Mouse (Mus musculus) ES-E14 (cell line): ENCODE results near the gene Hist2h2bb. TPM values are rescaled to one million over a fixed set of nuclear protein-coding genes. Genes with fewer than 3 reads are reported as not detected.
A peak's percentile ranks its signal among the peaks of the same experiment; 100 is the strongest.
"Not testable (repeated sequence)": the region's sequence is repeated elsewhere in the genome, so short reads cannot be mapped to it uniquely, and the experiment has no call there.

Experiments
- DNase-seq: peaks from one replicate; pipeline ENCODE4 v3.0.0-alpha.2; 2013; ENCODE audit warnings: low read depth, low spot score
- H3K27ac ChIP-seq: 2 replicates; pipeline ENCODE4 v1.5.1; 2012; ENCODE audit warnings: low read depth, mild to moderate bottlenecking, low read length, moderate library complexity, mixed read lengths; ENCODE audit not compliant: poor library complexity, insufficient read depth, severe bottlenecking
- H3K36me3 ChIP-seq: 2 replicates; pipeline ENCODE4 v1.6.1; 2012; ENCODE audit warnings: mild to moderate bottlenecking, low read length, moderate library complexity, mixed read lengths; ENCODE audit not compliant: control insufficient read depth, poor library complexity, insufficient read depth, severe bottlenecking
- H3K4me1 ChIP-seq, 2 experiments: fragments of 150-350 bp in 1 of 2; sonication (generic) in 1 of 2; 2 replicates each; pipeline ENCODE4 v1.6.1; 2012; ENCODE audit warnings: low read length in 2 of 2, mild to moderate bottlenecking in 1 of 2, mixed read lengths in 1 of 2; ENCODE audit not compliant: control insufficient read depth in 2 of 2, insufficient read depth in 2 of 2, poor library complexity in 1 of 2
- H3K4me3 ChIP-seq, 2 experiments: fragments of 150-350 bp in 1 of 2; sonication (generic) in 1 of 2; 2 replicates each; pipeline ENCODE4 v1.5.1; 2012; ENCODE audit warnings: low read length in 2 of 2, low read depth in 1 of 2, mild to moderate bottlenecking in 1 of 2, mixed read lengths in 1 of 2; ENCODE audit not compliant: insufficient read depth in 1 of 2, poor library complexity in 1 of 2, severe bottlenecking in 1 of 2
- H3K9ac ChIP-seq: 2 replicates; pipeline ENCODE4 v1.6.1; 2012; ENCODE audit warnings: low read depth, mild to moderate bottlenecking, low read length, mixed read lengths; ENCODE audit not compliant: poor library complexity, insufficient read depth, severe bottlenecking
- H3K9me3 ChIP-seq: fragments of 150-350 bp; sonication (generic); 2 replicates; pipeline ENCODE4 v1.6.1; 2012; ENCODE audit warnings: low read depth, mild to moderate bottlenecking, low read length; ENCODE audit not compliant: control insufficient read depth, insufficient read depth
- CHD2 ChIP-seq: IDR thresholded peaks from 2 replicates; pipeline ENCODE4 v1.6.1; 2014; ENCODE audit warnings: mild to moderate bottlenecking, low read depth, low read length, inconsistent platforms
- HCFC1 ChIP-seq: IDR thresholded peaks from 2 replicates; pipeline ENCODE4 v1.6.1; 2012; ENCODE audit warnings: low read length, inconsistent platforms, borderline replicate concordance; ENCODE audit not compliant: insufficient read depth
- MAFK ChIP-seq: IDR thresholded peaks from 2 replicates; pipeline ENCODE4 v1.6.1; 2014; ENCODE audit warnings: mild to moderate bottlenecking, low read depth, low read length, inconsistent platforms; ENCODE audit not compliant: insufficient read depth
- ZC3H11A ChIP-seq: IDR thresholded peaks from 2 replicates; pipeline ENCODE4 v1.6.1; 2012; ENCODE audit warnings: low read depth, mild to moderate bottlenecking, inconsistent platforms, low read length, borderline replicate concordance
- ZNF384 ChIP-seq: IDR thresholded peaks from 2 replicates; pipeline ENCODE4 v1.6.1; 2012; ENCODE audit warnings: low read depth, low read length, inconsistent platforms
- in situ Hi-C, 2 experiments: fragments of 600-800 bp; cut with MboI; formaldehyde crosslinking; loops; one replicate each; pipeline ENCODE4 v1.15.1; 2025; ENCODE audit warnings: low sequenced_read_pairs in 2 of 2, inconsistent platforms in 1 of 2; ENCODE audit not compliant: unreplicated experiment in 2 of 2
- total RNA-seq: library from RNA; depleted of rRNA; stranded (reverse); fragments of 300-350 nt; gene quantifications from 2 replicates; pipeline ENCODE4 v1.2.3, GENCODE M21; 2012

The Hist2h2bb gene
- total RNA-seq, 1 experiment, result 2,453 TPM

DNA sequence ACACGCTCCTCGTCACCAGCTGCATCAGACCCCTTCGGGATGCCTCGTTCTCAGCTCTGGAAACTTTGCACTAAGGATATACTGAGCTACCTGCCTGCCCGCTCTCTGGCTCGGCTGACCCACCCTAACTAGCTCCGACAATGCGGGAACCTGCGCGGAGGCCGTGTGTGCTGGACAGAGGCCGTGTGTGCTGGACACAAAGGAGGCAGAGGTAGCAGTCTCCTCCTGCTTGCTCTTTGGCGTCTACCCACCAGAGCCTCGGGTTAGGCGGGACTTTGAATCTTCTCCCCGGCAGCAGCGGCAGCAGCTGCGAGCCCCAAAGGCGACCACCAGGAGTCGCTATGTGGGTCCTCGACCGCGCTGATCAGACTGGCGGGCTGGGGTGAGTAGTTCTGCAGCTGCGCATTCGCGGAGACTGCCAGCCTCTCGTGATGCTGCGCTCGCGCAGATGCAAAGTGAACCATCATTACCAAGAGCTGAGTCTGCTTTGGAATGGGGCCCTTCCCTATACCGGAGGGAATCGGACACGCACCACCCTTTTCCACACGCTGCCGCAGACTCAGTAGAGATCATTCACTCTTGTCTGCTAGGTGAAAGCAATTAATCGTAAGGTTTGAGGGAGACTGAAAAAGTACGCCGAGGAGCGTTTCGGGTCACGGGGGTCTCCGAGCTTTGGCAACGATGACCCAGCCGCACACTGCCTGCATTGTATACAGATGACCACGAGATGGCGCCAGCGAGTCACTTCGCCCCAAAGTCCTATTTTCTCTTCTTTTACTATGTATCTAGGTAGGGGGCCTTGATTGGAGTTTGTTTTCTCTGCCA is 8.5 kb downstream of the Hist2h2bb start:
- peak overlapping the region; percentile 77 for H3K27ac ChIP-seq
- TF ChIP-seq HCFC1 (peak; percentile 39; the same call in 1 of the 2 replicates), ZC3H11A (0 out of 2 replicates have a peak, but pooled peaks have one; percentile 30), MAFK (no peak)
- in situ Hi-C loops, result no loop called here

DNA sequence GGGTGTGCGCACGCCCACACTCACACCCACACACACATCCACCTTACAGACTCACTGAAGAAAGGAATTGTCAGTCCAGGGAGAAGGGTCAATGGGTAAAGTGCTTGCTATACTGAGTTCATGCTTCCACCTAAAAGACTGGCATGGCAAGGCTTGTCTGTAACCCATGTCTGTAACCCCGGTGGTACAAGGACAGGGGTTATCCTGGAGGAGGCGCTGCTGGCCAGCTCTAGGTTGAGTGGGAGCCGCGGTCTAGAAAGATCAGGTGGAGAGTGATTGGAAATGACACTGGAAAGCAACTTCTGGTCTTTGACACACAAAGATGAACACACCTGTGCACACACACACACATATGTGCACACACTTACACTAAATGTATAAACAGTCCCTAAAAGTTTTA is 11.1 kb downstream of the Hist2h2bb start:
- H3K9me3 ChIP-seq, result no peaks in the 10 kb centered on the region
- in situ Hi-C loops, result loop anchor here in 1 of 2 experiments (5.0 kb wide), 1 partner anchor 152 kb away; no protein-coding TSS in a partner anchor
- no peak overlapping the region for H3K27ac ChIP-seq
- no peaks in the 10 kb centered on the region for H3K36me3 ChIP-seq
- peaks cover 0 to 7% of the 10 kb centered on the region in 2 experiments; a peak in 1 of 4 replicates for H3K4me1 ChIP-seq
- no peak for DNase-seq
- TF ChIP-seq ZNF384 (no peak), ZC3H11A (peak; percentile 32; the same call in 1 of the 2 replicates), HCFC1 (no peak), CHD2 (no peak), MAFK (no peak)
- H3K4me3 ChIP-seq, result no peak overlapping the region
- 0 out of 2 replicates have a peak overlapping the region, but pooled peaks have one; percentile 22 for H3K9ac ChIP-seq

More for the DNA sequence above, 8.5 kb downstream of the Hist2h2bb start:
- peak; percentile 79 for DNase-seq
- no peaks in the 10 kb centered on the region for H3K36me3 ChIP-seq
- peaks cover 0 to 2% of the 10 kb centered on the region in 2 experiments; a peak in 2 of 4 replicates for H3K4me1 ChIP-seq
- H3K9me3 ChIP-seq, result no peaks in the 10 kb centered on the region
- peak overlapping the region; percentile 71 to 80 for H3K4me3 ChIP-seq
- H3K9ac ChIP-seq, result peak overlapping the region; percentile 84

DNA sequence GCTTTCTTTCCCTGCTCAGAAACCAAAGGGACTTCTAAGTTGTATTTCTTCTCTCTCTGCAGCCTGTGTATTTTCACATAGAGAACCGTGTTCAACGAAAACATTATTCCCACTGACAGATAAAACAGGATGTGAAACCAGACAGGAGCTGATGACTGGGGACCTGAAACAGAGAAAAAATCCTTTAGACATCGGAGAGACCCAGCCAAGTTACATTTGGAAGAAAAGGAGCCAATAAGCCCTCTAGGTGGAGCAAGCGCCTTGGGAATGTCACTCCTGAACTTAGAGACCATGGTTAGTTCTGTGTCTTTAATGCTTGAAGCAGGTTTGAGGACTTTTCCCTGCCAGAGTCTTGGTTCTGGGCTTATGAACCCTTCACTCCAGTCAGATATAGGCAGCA is 14.9 kb downstream of the Hist2h2bb start:
- TF ChIP-seq CHD2, result no peak
- peak; percentile 55; the same call in 1 of the 2 replicates for TF ChIP-seq ZC3H11A
- Histone ChIP-seq H3K9me3 (peaks cover 2% of the 10 kb centered on the region; the same call in 1 of the 2 replicates), H3K27ac (no peak overlapping the region), H3K4me1 (peaks cover 0 to 7% of the 10 kb centered on the region in 2 experiments; a peak in 1 of 4 replicates), H3K4me3 (no peak overlapping the region), H3K36me3 (no peaks in the 10 kb centered on the region), H3K9ac (no peak overlapping the region)
- peak; percentile 39 for DNase-seq
- in situ Hi-C loops, result loop anchor here in 1 of 2 experiments (5.0 kb wide), 1 partner anchor 148 kb away; no protein-coding TSS in a partner anchor

DNA sequence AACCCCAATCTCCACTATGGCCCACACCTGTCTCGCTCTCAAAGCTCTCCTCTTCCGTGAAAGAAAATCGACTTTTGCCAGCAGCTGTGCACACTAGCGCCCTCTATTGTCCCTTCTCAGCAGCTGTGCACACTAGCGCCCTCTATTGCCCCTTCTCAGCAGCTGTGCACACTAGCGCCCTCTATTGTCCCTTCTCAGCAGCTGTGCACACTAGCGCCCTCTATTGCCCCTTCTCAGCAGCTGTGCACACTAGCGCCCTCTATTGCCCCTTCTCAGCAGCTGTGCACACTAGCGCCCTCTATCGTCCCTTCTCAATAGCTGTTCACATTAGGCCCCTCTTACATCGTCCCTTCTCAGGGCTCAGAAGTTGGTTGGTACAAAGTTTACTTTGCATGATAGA is 17.8 kb downstream of the Hist2h2bb start:
- 0 out of 2 replicates have a peak, but pooled peaks have one; percentile 49 for TF ChIP-seq HCFC1
- in situ Hi-C loops, result not testable (repeated sequence)

DNA sequence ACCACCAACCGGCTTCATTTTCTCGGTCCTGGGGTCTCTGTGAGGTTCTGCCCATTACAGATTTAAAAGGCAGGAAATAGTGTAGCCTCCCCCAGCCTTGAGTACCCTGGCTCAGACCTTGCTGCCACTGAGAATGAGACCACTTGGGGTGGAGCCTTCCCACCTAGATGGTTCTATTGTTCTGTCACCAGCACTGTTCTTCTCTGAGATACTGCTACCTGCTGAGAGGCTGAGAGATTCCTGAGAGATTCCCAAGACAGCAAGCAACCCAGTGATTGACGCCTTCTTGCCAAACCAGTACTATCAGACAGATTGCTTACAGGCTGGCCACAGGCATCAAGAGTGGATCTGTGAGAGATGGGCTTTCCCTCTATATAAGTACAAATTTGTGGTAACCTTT is 19.6 kb downstream of the Hist2h2bb start:
- Histone ChIP-seq H3K9ac (no peak overlapping the region), H3K36me3 (no peaks in the 10 kb centered on the region), H3K27ac (no peak overlapping the region), H3K4me3 (no peak overlapping the region), H3K4me1 (peaks cover 0 to 8% of the 10 kb centered on the region in 2 experiments; a peak in 1 of 4 replicates), H3K9me3 (peaks cover 2% of the 10 kb centered on the region; the same call in 1 of the 2 replicates)
- in situ Hi-C loops, result no loop called here
- TF ChIP-seq MAFK (no peak), ZNF384 (no peak), CHD2 (no peak), HCFC1 (no peak), ZC3H11A (no peak)
- no peak for DNase-seq

More for the DNA sequence above, 17.8 kb downstream of the Hist2h2bb start:
- H3K4me1 ChIP-seq, result peaks cover 0 to 12% of the 10 kb centered on the region in 2 experiments; a peak in 1 of 4 replicates
- not testable (repeated sequence) for H3K9ac ChIP-seq, H3K36me3 ChIP-seq, H3K4me3 ChIP-seq, H3K27ac ChIP-seq, H3K9me3 ChIP-seq, DNase-seq

DNA sequence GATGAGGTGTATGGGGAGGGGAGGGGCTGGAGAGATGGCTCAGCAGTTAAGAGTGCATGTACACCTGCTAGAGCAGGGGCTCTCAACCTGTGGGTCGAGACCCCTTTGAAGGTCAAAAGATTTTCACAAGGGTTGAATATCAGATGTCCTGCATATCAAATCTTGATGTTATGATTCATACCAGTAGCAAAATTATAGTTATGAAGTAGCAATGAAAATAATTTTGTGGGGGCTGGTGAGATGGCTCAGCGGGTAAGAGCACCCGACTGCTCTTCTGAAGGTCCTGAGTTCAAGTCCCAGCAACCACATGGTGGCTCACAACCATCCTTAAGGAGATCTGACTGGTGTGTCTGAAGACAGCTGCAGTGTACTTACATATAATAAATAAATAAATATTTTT is 21.2 kb downstream of the Hist2h2bb start:
- H3K36me3 ChIP-seq, H3K27ac ChIP-seq, H3K4me1 ChIP-seq, H3K9me3 ChIP-seq, H3K9ac ChIP-seq, DNase-seq, H3K4me3 ChIP-seq, in situ Hi-C loops: not testable (repeated sequence)
